Mouse (Mus musculus) T-helper 17 cell (primary cell): ENCODE data around the gene Zmynd11.
"Not testable (repeated sequence)": the region's sequence is repeated elsewhere in the genome, so short reads cannot be mapped to it uniquely, and the experiment has no call there.

ENCODE experiments used
- in situ Hi-C, 2 experiments: fragments of 300-600 bp; cut with MboI, MseI; formaldehyde crosslinking; loops; 1 replicate in 1 of 2; 2 replicates in 1 of 2; pipeline ENCODE4 v1.15.1; 2025; ENCODE audit warnings: high pct_unique_total_duplicates in 2 of 2

Gene Zmynd11

DNA sequence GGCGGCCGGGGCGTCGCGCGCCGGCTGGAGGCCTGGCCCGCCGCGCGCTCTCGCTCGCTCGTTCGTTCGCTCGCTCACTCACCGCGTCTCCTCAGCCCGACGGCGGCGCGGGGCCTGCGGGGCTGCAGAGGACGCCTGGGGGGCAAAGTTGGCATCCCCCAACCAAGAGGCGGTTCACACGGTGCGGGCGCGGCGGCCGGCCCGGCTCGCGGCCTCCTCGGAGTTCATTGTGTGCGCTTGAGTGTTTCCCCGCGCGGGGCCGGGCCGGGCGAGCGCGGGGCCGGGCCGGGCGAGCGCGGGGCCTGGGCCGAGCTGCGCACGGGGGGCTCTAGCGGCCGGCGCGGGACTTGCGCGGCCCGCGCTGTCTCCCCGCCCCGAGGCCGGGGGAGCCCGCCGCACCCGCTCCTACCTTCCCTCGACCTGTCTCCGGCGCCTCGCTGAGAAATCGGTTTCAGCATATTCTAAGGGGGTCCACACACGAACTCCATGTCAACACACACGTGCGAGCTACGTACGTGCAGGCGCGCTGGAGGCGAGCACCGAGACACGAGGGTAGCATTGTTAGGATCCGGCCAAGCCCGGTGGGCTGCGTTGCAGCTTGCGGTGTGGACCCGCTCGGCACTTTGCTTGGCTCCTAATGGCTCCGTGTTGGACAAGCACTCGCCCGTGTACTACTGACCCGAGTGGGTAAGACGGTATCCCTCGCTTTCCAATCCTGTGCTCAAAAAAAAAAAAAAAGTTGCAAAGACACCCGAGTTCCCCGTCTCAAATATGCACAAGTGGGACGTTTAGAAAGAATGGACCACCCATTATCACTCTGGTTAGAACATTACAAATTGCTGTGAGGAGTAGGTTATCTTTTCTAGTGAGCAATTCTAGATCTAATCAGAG, at the start of gene Zmynd11:
Gene Zmynd11, minus strand, starts transcription at position 685 of the 891 bp plus-strand sequence.
- in situ Hi-C loops: loop anchor here in 1 of 2 experiments (5.0 kb wide), 1 partner anchor 893 kb away; the partner anchor contains the start of gene Wdr37

GRCm38 (mm10) chr13:9795889-9796631, 30.9 kb upstream of the Zmynd11 start:
- in situ Hi-C loops: no loop called here

DNA sequence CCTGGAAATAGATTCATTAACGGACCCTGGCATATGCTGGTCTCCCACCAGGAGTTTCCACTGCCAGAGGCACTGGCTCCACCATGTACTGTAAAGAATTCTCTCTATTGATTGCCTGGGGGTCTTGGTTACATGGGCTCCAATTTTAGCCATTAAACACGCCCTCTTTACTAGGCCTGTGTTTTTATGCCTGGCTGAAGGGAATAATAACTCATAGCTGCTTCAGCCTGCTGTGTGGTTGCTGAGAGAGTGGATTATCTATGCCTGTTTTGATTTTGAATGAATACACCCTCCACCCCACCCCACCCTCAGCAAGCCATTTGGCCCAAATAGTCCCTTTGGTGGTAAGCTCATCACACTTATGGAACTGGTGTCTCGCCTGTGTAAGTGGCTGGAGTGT, 20.9 kb upstream of the Zmynd11 start:
- in situ Hi-C loops: no loop called here

DNA sequence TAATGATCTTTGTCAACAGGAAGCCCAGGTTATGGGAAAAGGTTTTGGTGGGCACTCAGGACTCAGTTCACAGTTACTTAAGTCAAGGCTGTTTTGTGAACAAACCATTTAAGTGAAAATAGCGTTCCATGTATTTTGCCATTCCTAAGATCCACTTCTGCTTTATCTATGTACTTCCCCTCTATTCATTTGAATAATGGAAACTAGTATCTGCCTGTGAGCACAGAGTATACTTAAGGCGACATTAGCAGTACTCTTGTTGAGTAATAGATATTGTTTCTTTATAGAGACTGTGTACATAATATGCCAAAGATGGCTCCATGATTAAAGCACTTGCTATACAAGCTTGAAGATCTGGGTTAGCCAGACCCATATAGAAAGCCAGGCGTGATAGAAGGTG, 18.6 kb upstream of the Zmynd11 start:
- in situ Hi-C loops: no loop called here

- in situ Hi-C loops: no loop called here
These were observed 10.8 kb upstream of the Zmynd11 start for GRCm38 (mm10) chr13:9775901-9776300.

DNA sequence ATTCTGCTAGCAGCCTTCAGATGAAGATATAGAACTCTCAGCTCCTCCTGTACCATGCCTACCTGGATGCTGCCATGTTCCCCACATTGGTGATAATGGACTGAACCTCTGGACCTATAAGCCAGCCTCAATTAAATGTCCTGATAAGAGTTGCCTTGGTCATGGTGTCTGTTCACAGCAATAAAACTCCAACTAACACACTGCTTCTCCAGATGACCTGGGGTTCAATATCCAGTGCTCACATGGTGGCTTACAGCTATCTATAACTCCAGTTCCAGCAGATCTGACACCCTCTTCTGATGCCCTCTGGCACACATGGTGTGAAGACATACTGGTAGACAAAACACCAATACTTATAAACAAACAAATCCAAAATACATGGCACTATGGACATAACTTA, 8.9 kb upstream of the Zmynd11 start:
- in situ Hi-C loops: no loop called here

- in situ Hi-C loops: loop anchor here in 1 of 2 experiments (5.0 kb wide), 1 partner anchor 895 kb away; the partner anchor contains the start of gene Wdr37
These were observed 2.1 kb upstream of the Zmynd11 start for GRCm38 (mm10) chr13:9767279-9767678.

DNA sequence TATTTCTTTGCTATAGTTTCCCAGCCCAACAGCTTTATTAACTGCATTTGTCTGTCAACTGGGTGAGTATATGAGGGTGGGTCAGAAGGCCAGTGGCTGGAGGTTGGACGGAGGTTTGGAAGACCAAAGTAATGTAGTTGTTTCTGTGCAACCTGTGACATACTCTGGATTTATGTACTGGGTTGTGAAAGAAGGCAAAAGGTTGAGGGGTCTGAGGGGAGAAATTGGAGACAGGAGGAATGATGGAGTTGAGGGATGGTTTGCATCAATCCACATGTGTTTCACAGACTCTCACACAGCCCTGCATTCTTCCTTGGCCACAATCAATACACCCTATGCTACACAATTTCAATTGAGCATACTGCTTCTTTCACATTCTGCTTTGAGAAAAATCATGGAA, 1.4 kb upstream of the Zmynd11 start:
- in situ Hi-C loops: loop anchor here in 1 of 2 experiments (5.0 kb wide), 1 partner anchor 894 kb away; the partner anchor contains the start of gene Wdr37

DNA sequence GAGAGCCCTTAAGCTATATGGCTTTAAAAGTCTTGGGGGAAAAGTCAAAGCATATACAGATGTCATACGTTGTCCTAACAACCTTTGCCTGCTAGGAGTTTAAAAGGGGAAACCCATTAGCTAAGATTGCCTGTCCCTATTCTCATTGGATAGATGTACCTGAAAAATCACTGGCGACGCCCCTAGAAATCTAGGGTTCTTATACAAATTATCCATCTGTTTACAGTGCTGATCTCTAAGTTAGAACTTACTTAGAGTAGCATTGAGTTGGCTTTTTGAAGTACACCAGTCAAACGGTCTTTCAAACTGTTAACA, 364 bp upstream of the Zmynd11 start:
- in situ Hi-C loops: loop anchor here in 1 of 2 experiments (5.0 kb wide), 1 partner anchor 893 kb away; the partner anchor contains the start of gene Wdr37

- in situ Hi-C loops: no loop called here
These were observed 1.1 kb downstream of the Zmynd11 start for GRCm38 (mm10) chr13:9763828-9764645.

GRCm38 (mm10) chr13:9763100-9763827, 1.9 kb downstream of the Zmynd11 start:
- in situ Hi-C loops: no loop called here

DNA sequence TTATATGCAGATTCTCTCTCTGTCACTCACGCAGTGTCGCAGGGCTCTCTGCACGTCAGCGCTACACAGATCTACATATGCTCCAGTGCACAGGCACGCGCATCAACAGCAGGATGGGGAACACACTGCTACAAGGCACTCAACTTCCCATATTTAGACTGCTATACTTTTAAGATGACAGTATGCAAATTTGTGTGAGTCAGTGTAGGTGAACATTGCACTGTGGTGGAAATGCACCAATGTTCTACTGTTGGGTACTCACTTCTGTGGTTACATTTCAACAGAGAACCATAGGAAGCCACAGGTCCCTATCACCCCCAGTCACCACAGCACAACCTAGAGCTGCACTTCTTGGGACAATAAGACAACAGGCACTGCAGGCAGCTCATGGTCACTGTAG, 5.1 kb downstream of the Zmynd11 start:
- in situ Hi-C loops: no loop called here

- in situ Hi-C loops: loop anchor here in 1 of 2 experiments (10.0 kb wide), 1 partner anchor 483 kb away; the partner anchor contains the start of gene Dip2c
These were observed 7.2 kb downstream of the Zmynd11 start for GRCm38 (mm10) chr13:9757842-9758491.

- in situ Hi-C loops: loop anchor here in 1 of 2 experiments (10.0 kb wide), 1 partner anchor 479 kb away; the partner anchor contains the start of gene Dip2c
These were observed 11.4 kb downstream of the Zmynd11 start for GRCm38 (mm10) chr13:9753706-9754105.

DNA sequence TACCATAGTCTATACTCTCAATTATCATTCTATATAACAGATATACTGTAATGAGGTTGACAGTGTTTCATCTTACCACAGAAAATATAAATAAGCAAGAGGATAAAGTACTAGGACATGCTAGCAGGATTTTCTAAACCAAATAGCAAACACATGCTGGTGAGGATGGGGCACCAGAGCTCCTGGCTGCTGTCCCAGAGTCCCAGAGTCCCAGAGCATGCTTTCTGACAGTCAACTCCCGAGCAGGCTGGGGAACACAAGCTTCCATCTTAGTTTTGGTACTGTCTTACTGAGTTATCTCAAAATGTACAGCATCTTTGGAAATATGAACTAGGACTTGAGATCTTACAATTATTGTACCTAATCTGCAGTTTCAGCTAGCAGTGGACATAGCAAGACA, 14.8 kb downstream of the Zmynd11 start:
- in situ Hi-C loops: loop anchor here in 1 of 2 experiments (10.0 kb wide), 1 partner anchor 476 kb away; the partner anchor contains the start of gene Dip2c

DNA sequence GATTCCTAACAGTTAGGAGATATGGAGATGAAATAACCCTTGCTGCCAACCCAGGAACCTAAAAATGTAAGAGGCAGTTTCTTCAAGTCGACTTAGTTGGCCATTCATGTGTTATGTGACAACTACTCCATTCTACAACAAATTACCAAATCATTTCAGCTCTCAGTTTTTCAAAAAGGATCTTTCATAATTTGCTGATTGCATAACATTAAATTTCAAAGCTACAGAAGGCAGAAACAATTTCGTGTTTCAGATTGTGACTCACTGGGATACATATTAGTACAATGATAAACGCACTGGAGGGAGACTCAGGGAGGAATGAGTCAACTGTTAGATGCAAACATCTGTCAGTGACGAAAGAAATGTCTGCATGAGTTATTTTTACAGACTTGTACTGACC, 15.3 kb downstream of the Zmynd11 start:
- in situ Hi-C loops: loop anchor here in 1 of 2 experiments (10.0 kb wide), 1 partner anchor 475 kb away; the partner anchor contains the start of gene Dip2c

GRCm38 (mm10) chr13:9738190-9738589, 26.9 kb downstream of the Zmynd11 start:
- in situ Hi-C loops: no loop called here

- in situ Hi-C loops: no loop called here
These were observed 28.1 kb downstream of the Zmynd11 start for GRCm38 (mm10) chr13:9737024-9737423.

GRCm38 (mm10) chr13:9732262-9732661, 32.9 kb downstream of the Zmynd11 start:
- in situ Hi-C loops: not testable (repeated sequence)

DNA sequence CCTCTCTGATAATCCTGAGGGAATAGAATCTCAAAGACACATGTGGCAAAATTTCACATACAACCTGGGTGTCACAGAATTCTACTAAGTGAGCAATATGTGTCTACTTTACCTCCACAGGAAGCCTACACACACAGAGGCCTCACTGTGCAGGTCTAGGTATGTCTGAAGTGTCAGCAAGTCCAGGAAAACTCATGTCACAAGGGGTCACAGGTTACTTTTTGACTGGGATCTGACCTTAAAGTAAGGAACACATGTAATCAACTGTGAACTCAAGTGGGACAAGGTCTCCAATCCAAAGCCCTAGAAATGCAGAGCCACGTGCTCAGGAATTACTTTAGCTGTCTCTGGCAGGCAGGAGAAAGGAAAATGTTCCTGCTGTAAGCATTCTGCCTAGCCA, 36.1 kb downstream of the Zmynd11 start:
- in situ Hi-C loops: no loop called here
